Mouse (Mus musculus) cerebellum, adult 11-12 months (tissue): Measurements from ENCODE around the gene Mlxipl.

Experiments
- DNase-seq: peaks from one replicate; pipeline ENCODE4 v3.0.0; 2022

The Mlxipl gene

GRCm38 (mm10) chr5:135080539-135080938 lies 9.2 kb upstream of the Mlxipl start:
- DNase-seq: no peak

DNA sequence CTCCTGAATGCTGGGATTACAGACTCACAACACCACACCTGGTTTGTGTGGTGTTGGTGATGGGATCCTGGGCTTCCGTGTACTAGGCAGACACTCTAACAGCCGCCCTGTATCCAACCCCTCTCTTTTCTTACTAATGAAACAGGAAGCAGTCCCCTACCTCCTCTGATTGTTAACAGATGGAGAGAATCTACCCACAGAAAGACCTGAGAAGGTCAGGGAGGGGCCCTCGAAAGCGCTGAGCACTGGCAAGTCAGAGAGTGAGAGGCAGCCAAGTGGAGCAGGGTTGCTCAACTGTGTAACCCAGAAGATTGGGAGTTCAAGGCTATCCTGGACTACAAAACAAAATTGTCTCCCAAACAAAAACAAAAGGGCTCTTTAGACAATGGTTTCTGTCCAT lies 2.8 kb upstream of the Mlxipl start:
- DNase-seq: no peak

GRCm38 (mm10) chr5:135100981-135101380 lies 11.3 kb downstream of the Mlxipl start:
- no peak for DNase-seq

- DNase-seq: no peak
Observed at GRCm38 (mm10) chr5:135103999-135104660, 14.4 kb downstream of the Mlxipl start.

- DNase-seq: peak; percentile 36
Observed at GRCm38 (mm10) chr5:135106758-135107256, 17.1 kb downstream of the Mlxipl start.

DNA sequence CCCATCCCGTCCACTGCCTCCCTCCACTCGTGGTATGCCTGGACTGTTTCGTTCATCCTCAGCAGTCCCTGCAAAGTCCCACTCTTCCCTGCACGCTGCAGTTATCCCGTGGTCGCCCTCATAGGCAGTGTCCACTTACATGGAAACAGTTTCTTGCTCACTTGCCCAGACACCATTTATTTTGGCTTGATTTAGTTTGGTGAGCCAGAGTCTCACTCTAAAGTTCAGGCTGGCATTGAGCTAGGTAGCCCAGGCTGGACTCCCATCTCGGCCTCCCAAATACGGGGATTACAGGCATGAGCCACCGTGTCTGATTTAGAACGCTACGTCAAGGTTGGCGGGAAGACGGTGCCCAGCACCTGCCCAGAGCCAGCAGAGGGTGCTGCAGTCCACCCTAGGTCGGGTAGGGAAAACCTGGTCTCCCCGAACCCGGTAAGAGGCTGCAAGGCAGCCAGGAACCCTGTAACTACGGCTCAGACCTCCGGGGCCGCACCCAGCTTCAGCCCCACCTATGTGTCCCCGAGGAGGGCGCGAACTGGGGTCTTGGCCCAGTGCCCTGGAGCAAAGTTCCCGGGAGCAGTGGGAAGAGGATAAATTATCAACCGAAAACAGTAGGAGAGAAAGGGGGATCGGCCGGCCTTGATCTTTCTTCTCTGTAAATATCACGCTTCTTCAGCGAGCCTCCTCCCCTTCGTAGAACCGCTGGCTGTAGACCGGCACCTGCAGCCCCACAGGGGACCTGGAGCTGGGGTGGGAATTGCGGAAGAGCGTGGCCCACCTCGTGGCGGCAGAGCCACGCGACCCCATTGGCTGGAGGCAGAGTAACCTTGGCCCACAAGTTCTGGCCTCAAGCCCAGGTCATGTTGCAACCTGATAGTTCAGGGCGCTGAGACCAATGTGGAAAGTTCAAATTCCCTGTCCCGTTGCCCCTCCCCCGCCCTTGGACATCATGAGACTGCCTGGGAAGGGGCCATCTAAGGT lies 18.1 kb downstream of the Mlxipl start:
- DNase-seq: peak; percentile 43

- no peak for DNase-seq
Observed at GRCm38 (mm10) chr5:135109017-135109416, 19.3 kb downstream of the Mlxipl start.

DNA sequence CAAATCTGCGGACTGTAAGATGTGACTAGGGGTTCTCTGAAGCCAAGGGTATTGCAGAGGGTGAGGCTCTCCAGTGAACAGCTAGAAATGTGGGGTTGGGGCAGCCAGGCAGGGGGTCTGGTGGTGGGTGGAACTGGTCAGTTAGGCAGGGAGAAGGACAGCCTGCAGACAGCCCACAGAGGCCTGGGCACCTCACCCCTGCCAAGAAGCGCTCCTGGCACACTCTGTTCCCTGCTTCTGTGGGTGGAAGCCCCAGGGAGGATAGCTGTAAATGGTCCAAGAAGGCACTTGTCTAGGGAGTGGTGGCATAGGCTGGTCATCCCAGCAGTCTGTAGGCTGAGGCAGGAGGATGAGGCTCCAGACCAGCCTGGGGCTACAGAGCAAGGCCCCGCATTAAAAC lies 19.7 kb downstream of the Mlxipl start:
- DNase-seq: no peak

- no peak for DNase-seq
Observed at GRCm38 (mm10) chr5:135109976-135110375, 20.3 kb downstream of the Mlxipl start.

DNA sequence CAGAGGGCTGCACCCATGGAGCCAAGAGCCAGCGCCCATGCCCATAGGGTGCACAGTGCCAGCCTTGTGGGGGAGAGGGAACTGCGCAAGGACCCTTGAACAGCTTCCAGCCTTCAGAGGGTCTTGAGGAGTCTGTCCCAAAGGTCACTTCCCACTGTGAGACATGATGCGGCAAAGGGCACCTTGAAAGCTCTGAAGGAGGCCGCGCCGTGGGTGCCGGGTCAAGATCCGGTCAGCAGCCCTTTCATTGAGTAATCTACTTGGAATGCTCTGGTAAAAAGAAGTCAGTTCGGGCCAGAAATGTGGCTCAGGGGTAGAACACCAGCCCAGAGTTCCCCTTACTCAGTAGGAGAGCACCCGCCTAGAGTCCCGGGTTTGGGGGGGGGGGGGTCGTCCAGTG lies 24.1 kb downstream of the Mlxipl start:
- no peak for DNase-seq

DNA sequence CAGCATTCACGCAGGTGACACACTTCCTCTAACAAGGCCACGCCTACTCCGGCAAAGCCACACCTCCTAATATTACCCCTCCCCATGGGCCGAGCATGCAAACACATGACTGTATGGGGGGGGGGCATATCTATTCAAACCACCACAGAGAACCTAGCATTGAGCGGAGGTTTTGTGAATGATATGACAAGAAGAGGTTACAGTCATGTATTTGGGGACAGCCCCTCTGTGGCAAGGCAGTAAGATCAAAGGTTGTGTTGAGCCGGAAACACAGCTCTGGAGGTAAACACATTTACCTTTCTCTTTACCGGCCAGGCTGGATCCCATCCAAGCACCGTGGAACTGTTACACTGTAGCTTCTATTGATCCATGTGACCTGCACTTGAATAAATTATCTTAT lies 25.6 kb downstream of the Mlxipl start:
- no peak for DNase-seq

GRCm38 (mm10) chr5:135118589-135119081 lies 28.9 kb downstream of the Mlxipl start:
- peak; percentile 44 for DNase-seq

DNA sequence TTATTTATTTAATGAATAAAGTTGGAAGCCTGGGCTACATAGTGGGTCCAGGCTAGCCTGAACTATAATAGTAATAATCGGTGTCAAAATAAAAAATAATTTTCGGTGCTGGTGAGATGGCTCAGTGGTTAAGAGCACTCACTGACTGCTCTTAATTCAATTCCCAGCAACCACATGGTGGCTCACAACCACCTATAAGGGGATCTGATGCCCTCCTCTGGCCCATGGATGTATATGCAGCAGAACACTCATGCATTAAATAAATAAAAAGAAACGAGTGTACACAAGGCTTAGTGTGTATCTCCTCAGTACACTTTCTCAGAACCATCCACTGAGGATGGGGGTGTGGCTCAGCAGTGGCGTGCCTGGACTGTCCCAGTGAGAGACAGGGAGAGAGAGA lies 31.1 kb downstream of the Mlxipl start:
- DNase-seq: no peak

DNA sequence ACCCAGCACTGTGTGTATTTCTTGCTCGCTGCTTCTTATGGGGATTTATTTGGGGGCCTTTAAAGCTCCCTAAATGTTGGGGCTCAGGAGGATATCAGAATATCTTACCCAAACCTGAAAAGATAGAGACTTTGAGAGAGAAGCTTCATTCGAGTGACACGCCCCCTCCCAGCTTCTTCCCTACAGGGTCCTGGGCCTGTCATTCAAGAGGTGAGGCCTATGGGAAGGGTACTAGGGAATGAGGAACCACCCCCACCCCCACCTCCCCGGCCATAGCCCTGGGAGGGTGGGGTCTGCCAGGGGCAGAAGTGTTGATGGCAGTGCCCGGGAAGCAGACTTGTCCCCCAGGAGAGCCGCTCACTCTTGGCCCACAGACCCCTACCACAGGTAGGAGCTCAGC lies 36.4 kb downstream of the Mlxipl start:
- no peak for DNase-seq

- DNase-seq: no peak
Observed at GRCm38 (mm10) chr5:135127669-135128068, 38.0 kb downstream of the Mlxipl start.

DNA sequence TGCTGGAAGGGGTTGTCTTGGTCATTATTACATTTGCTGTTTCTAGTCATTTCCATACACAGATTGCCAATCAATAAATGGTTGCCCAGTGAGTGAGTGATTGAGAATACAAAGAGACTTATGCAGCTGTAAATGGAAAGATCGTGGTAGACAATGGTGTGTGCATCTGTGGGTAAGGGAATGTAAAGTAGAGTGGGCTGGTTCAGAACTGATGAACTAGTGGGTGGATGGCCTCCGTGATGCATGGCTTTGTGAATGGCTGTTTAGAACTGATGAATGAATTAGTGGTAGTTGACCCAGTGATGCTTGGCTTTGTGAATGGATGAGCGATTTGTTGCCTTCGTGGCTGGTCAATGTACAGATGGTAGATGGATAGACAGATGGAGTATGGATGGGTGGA lies 40.1 kb downstream of the Mlxipl start:
- no peak for DNase-seq

- peak; percentile 20 for DNase-seq
Observed at GRCm38 (mm10) chr5:135133736-135134405, 44.2 kb downstream of the Mlxipl start.

- DNase-seq: no peak
Observed at GRCm38 (mm10) chr5:135134534-135134933, 44.8 kb downstream of the Mlxipl start.

DNA sequence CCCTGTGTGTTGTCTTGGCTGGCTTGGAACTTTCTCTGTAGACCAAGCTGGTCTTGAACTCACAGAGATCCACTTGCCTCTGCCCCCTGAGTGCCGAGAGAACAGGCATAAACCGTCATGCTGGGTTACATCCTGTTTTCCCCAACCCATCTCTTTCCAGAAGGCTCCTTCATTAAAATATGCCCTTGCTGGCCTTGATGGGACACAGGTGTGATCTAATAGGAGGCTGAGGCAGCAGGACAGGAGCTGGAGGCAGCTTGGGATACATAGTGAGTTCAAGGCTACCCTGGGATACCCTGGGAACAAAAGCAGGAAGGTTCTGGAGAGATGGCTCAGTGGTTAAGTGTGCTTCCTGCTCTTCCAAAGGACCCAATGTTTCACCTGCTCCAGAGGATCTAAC lies 50.2 kb downstream of the Mlxipl start:
- no peak for DNase-seq

DNA sequence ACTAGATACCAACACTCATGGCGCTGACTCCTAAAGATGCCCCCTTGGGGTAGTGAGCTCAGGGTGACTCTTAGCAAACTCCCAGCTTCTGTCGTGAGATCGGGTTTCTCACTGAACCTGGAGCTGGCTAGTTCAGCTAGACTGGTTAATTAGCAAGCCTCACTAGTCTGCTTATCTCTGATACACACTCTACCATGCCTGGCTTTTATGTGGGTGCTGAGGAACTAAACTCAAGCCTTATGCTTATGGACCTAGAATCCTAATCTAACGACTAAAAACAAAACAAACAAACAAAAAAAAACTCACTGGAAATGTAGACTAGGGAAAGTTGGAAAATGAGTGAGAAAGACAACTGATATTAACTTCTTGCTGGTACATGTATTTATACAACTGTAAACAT lies 54.8 kb downstream of the Mlxipl start:
- DNase-seq: no peak

DNA sequence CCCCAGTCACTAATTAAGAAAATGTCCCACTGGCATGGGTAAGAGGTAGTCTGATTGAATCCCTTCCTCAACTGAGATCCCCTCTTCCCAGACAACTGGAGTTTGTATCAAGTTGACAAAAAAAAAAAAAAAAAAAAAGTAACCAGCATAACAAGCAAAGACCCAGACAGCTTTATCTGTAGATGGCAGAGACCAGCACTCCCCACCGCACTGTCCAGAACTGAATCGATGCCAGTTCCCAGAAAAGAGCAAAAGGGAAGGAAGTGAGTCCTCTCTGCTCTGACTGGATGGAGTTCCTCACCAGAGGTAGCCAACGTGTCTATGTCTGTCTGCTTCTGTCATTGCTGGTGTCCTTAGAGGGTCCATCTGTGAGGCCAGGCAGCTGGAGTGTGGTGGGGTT lies 55.8 kb downstream of the Mlxipl start:
- no peak for DNase-seq

- DNase-seq: no peak
Observed at GRCm38 (mm10) chr5:135145955-135146354, 56.3 kb downstream of the Mlxipl start.

DNA sequence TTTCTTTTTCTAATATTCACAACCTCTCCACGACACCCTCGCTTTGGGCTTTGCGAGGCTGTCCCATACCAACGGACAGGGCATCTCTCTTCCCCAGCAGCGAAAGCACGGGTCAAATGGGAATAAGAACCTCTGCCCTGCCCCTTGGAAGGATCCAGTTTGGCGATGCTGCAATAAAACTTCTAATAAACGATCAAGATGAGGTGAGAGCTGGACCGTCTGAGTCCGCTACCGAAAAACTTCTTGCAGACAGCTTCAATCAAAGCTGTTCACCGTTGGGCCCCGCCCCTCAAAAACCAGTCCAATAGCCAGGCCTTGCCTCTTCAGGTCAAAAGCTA lies 59.0 kb downstream of the Mlxipl start:
- no peak for DNase-seq
